Mouse (Mus musculus) thymus, adult 2 months (tissue): ENCODE data around the gene Notch4. TPM values are rescaled to one million over a fixed set of nuclear protein-coding genes. Genes with fewer than 3 reads are reported as not detected.

Experiments
- DNase-seq: peaks from one replicate; pipeline ENCODE4 v3.0.0; 2021
- H3K27ac ChIP-seq: fragments of 200-500 bp; 2 replicates; pipeline ENCODE4 v1.5.1; 2012; ENCODE audit warnings: low read length, control low read depth; ENCODE audit not compliant: control insufficient read depth, insufficient read depth
- H3K27me3 ChIP-seq: fragments of 200-500 bp; 2 replicates; pipeline ENCODE4 v1.6.1; 2012; ENCODE audit warnings: mild to moderate bottlenecking, low read length, moderate library complexity, mixed read lengths; ENCODE audit not compliant: control insufficient read depth, insufficient read depth
- H3K36me3 ChIP-seq: fragments of 200-500 bp; 2 replicates; pipeline ENCODE4 v1.6.1; 2012; ENCODE audit warnings: mild to moderate bottlenecking, low read length, moderate library complexity; ENCODE audit not compliant: control insufficient read depth, insufficient read depth
- H3K4me1 ChIP-seq: fragments of 200-500 bp; replicated peaks from 2 replicates; pipeline ENCODE4 v1.6.1; 2012; ENCODE audit warnings: low read length; ENCODE audit not compliant: control insufficient read depth, insufficient read depth
- H3K4me3 ChIP-seq: fragments of 200-500 bp; 2 replicates; pipeline ENCODE4 v1.5.1; 2012; ENCODE audit warnings: mild to moderate bottlenecking, low read length, control low read depth, moderate library complexity; ENCODE audit not compliant: control insufficient read depth, insufficient read depth
- CTCF ChIP-seq: fragments of 200-500 bp; IDR thresholded peaks from 2 replicates; pipeline ENCODE4 v1.5.1; 2012; ENCODE audit warnings: mild to moderate bottlenecking, control low read depth, low read length, moderate library complexity, borderline replicate concordance; ENCODE audit not compliant: control insufficient read depth, poor library complexity, insufficient read depth; ENCODE audit errors: extremely low read depth
- POLR2A ChIP-seq: fragments of 200-500 bp; IDR thresholded peaks from 2 replicates; pipeline ENCODE4 v1.6.1; 2012; ENCODE audit warnings: mild to moderate bottlenecking, low read length, control low read depth, moderate library complexity; ENCODE audit not compliant: control insufficient read depth, poor library complexity, insufficient read depth; ENCODE audit errors: extremely low read depth
- WGBS: fragments of 180-500 bp; shearing (Covaris S2); methylation state at CpG from one replicate; pipeline ENCODE4 v1.1.7; 2018; 5-methylcytosine and 5-hydroxymethylcytosine counted together
- polyA plus RNA-seq: library from polyadenylated mRNA; depleted of rRNA; stranded (reverse); fragments of >200 nt; gene quantifications from 2 replicates; pipeline ENCODE4 v1.2.3, GENCODE M21; 2012

Notch4 gene
- polyA plus RNA-seq, 1 experiment: 6.1 TPM

DNA sequence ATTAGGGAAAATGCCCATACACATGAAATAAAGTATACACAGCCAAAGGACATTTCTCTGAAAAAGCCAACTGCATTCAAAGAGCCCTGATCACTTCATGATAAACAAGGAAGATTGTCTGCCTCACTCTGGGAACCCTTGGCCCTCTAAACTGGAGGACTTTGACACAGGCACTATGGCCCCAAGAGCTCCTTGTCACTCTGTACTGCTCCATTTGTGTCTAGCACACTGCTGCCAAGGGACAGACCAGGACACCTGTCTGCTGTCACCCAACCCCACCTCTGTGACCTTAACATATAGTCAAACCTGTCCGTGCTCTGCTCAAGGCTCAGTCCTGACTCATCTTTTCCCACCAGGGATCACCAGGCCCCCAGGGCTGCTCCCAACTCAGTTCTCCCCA lies 17.3 kb upstream of the Notch4 start:
- Histone ChIP-seq H3K27ac (no peak overlapping the region), H3K36me3 (no peaks in the 10 kb centered on the region), H3K4me3 (no peak overlapping the region), H3K4me1 (no peaks in the 10 kb centered on the region), H3K27me3 (no peaks in the 10 kb centered on the region)
- no peak for DNase-seq
- 92% methylated on average over 1 of the region's 1 CpGs for WGBS
- TF ChIP-seq POLR2A (no peak), CTCF (no peak)

DNA sequence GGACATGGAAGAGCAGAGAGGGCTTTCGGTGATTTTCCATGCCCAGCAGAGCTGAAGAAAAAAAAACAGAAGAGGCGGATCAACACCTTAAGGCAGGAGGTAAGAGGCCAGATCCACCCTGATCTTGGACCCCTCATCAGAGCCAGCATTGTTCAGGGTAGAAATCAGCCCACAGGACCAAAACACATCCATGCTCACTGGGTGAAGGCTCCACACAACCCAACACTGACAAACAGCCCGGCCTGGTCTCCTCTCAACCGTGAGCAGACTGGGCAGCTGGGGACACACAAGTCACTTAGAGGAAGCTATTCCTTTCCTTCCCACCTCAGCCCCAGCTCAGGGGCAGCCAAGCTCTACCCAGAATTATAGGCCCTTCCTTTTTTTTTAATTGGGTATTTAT lies 16.5 kb upstream of the Notch4 start:
- Histone ChIP-seq H3K27ac (no peak overlapping the region), H3K27me3 (no peaks in the 10 kb centered on the region), H3K4me3 (no peak overlapping the region), H3K4me1 (no peaks in the 10 kb centered on the region), H3K36me3 (no peaks in the 10 kb centered on the region)
- WGBS: 85% methylated on average over 4 of the region's 4 CpGs
- DNase-seq: no peak
- TF ChIP-seq POLR2A (no peak), CTCF (no peak)

- Histone ChIP-seq H3K27ac (no peak overlapping the region), H3K4me3 (no peak overlapping the region), H3K27me3 (no peaks in the 10 kb centered on the region), H3K36me3 (no peaks in the 10 kb centered on the region), H3K4me1 (no peaks in the 10 kb centered on the region)
- no peak for DNase-seq
- TF ChIP-seq CTCF (no peak), POLR2A (no peak)
- WGBS: 92% methylated on average over 3 of the region's 3 CpGs
Observed at GRCm38 (mm10) chr17:34549156-34549555, 14.9 kb upstream of the Notch4 start.

- 84% methylated on average over 2 of the region's 2 CpGs for WGBS
- H3K27ac ChIP-seq: no peak overlapping the region
Observed at GRCm38 (mm10) chr17:34549843-34550242, 14.2 kb upstream of the Notch4 start.

GRCm38 (mm10) chr17:34555483-34555882 lies 8.6 kb upstream of the Notch4 start:
- Histone ChIP-seq H3K27me3 (no peaks in the 10 kb centered on the region), H3K4me1 (no peaks in the 10 kb centered on the region), H3K4me3 (no peak overlapping the region), H3K36me3 (no peaks in the 10 kb centered on the region), H3K27ac (no peak overlapping the region)
- TF ChIP-seq CTCF: peak; percentile 61; the same call in 1 of the 2 replicates
- TF ChIP-seq POLR2A: no peak
- 15% methylated on average over 5 of the region's 5 CpGs for WGBS
- DNase-seq: peak; percentile 75

More at GRCm38 (mm10) chr17:34549843-34550242, 14.2 kb upstream of the Notch4 start:
- H3K27me3 ChIP-seq: no peaks in the 10 kb centered on the region
- no peaks in the 10 kb centered on the region for H3K36me3 ChIP-seq
- H3K4me1 ChIP-seq: no peaks in the 10 kb centered on the region
- no peak for TF ChIP-seq CTCF
- no peak for TF ChIP-seq POLR2A
- no peak overlapping the region for H3K4me3 ChIP-seq
- no peak for DNase-seq

DNA sequence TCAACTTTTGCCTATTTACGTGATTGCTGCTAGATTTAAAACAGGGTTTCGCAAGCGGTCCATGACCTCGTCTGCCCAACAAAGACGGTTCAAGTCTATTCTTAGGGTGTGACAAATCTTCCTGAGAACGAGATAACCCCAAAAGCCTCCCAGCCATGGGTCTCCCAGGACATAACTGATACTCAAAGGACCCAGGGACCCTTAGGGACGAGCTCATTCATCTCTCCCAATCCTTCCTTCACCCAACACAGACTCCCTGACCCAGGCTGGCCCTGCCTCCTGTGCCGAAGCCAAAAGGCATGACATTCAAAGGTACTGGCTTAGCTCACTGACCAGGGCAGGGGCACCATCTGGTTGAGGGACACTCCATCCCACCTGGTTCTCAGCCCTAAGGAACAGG lies 7.7 kb upstream of the Notch4 start:
- Histone ChIP-seq H3K27me3 (no peaks in the 10 kb centered on the region), H3K4me1 (peaks cover 3% of the 10 kb centered on the region), H3K36me3 (no peaks in the 10 kb centered on the region), H3K4me3 (no peak overlapping the region), H3K27ac (no peak overlapping the region)
- TF ChIP-seq POLR2A (no peak), CTCF (no peak)
- 83% methylated on average over 8 of the region's 8 CpGs for WGBS
- DNase-seq: no peak

DNA sequence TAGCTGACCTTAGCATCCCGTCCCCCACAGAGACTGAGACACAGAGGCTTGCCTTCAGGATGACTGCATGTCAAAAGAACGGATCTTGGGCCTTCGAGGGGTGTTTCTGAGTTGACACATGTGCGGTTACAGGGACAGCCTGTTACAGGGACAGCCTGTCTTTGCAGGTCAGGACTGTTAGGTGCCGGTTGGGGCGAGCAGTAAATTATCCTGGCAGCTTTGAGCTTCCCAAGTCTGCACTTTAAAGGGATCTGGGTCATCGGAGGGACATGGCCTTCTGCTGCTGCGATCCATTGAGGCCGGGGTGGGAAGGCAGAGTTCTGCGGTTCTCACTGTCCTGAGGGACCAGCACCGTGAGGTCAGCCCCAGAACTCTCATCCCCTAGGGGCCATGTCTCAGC lies 6.7 kb upstream of the Notch4 start:
- Histone ChIP-seq H3K36me3 (no peaks in the 10 kb centered on the region), H3K27ac (no peak overlapping the region), H3K4me3 (no peak overlapping the region), H3K27me3 (no peaks in the 10 kb centered on the region), H3K4me1 (peaks cover 5% of the 10 kb centered on the region)
- 95% methylated on average over 11 of the region's 11 CpGs for WGBS
- TF ChIP-seq POLR2A (no peak), CTCF (no peak)
- DNase-seq: no peak

GRCm38 (mm10) chr17:34559116-34559515 lies 5.0 kb upstream of the Notch4 start:
- no peak for DNase-seq
- H3K4me1 ChIP-seq: peaks cover 5% of the 10 kb centered on the region
- H3K36me3 ChIP-seq: no peaks in the 10 kb centered on the region
- H3K27me3 ChIP-seq: no peaks in the 10 kb centered on the region
- TF ChIP-seq CTCF: no peak
- no peak for TF ChIP-seq POLR2A
- 90% methylated on average over 7 of the region's 7 CpGs for WGBS
- no peak overlapping the region for H3K27ac ChIP-seq
- no peak overlapping the region for H3K4me3 ChIP-seq
